Mouse (Mus musculus): ENCODE results near the gene Tle3.

Gene Tle3

GRCm38 (mm10) chr9:61376650-61377049 is 4.5 kb downstream of the Tle3 start:
- no peak for DNase-seq (ENCODE audit: low spot score in 2 of 2)

- no peak for DNase-seq (ENCODE audit: low spot score in 2 of 2)
Observed at GRCm38 (mm10) chr9:61377706-61378479, 5.7 kb downstream of the Tle3 start.

GRCm38 (mm10) chr9:61378516-61378915 is 6.3 kb downstream of the Tle3 start:
- DNase-seq (ENCODE audit: low spot score in 2 of 2) = no peak

GRCm38 (mm10) chr9:61379016-61379634 is 7.0 kb downstream of the Tle3 start:
- DNase-seq (ENCODE audit: low spot score in 2 of 2) = no peak

- no peak for DNase-seq (ENCODE audit: low spot score in 2 of 2)
Observed at GRCm38 (mm10) chr9:61380258-61381062, 8.3 kb downstream of the Tle3 start.

GRCm38 (mm10) chr9:61381063-61381408 is 8.9 kb downstream of the Tle3 start:
- no peak for DNase-seq (ENCODE audit: low spot score in 2 of 2)

- DNase-seq (ENCODE audit: low spot score in 2 of 2) = no peak
Observed at GRCm38 (mm10) chr9:61381445-61381844, 9.3 kb downstream of the Tle3 start.

GRCm38 (mm10) chr9:61382595-61383186 is 10.5 kb downstream of the Tle3 start:
- DNase-seq (ENCODE audit: low spot score in 2 of 2) = no peak

- no peak for DNase-seq (ENCODE audit: low spot score in 2 of 2)
Observed at GRCm38 (mm10) chr9:61384101-61384500, 11.9 kb downstream of the Tle3 start.

GRCm38 (mm10) chr9:61384646-61385443 is 12.7 kb downstream of the Tle3 start:
- DNase-seq (ENCODE audit: low spot score in 2 of 2) = no peak

- DNase-seq (ENCODE audit: low spot score in 2 of 2) = no peak
Observed at GRCm38 (mm10) chr9:61385753-61386152, 13.6 kb downstream of the Tle3 start.

GRCm38 (mm10) chr9:61386314-61386713 is 14.1 kb downstream of the Tle3 start:
- no peak for DNase-seq (ENCODE audit: low spot score in 2 of 2)

GRCm38 (mm10) chr9:61387797-61388196 is 15.6 kb downstream of the Tle3 start:
- DNase-seq (ENCODE audit: low spot score in 2 of 2) = no peak

- no peak for DNase-seq (ENCODE audit: low spot score in 2 of 2)
Observed at GRCm38 (mm10) chr9:61388214-61388613, 16.0 kb downstream of the Tle3 start.

GRCm38 (mm10) chr9:61388689-61389403 is 16.7 kb downstream of the Tle3 start:
- DNase-seq (ENCODE audit: low spot score in 2 of 2) = no peak

GRCm38 (mm10) chr9:61389404-61389701 is 17.2 kb downstream of the Tle3 start:
- no peak for DNase-seq (ENCODE audit: low spot score in 2 of 2)

GRCm38 (mm10) chr9:61391570-61392337 is 19.6 kb downstream of the Tle3 start:
- no peak for DNase-seq (ENCODE audit: low spot score in 2 of 2)

GRCm38 (mm10) chr9:61392338-61392620 is 20.1 kb downstream of the Tle3 start:
- DNase-seq (ENCODE audit: low spot score in 2 of 2) = no peak

- DNase-seq (ENCODE audit: low spot score in 2 of 2) = no peak
Observed at GRCm38 (mm10) chr9:61393161-61393560, 21.0 kb downstream of the Tle3 start.

- no peak for DNase-seq (ENCODE audit: low spot score in 2 of 2)
Observed at GRCm38 (mm10) chr9:61393847-61394246, 21.7 kb downstream of the Tle3 start.
